Mouse (Mus musculus): Measurements from ENCODE around the gene Dock11. TPM values are rescaled to one million over a fixed set of nuclear protein-coding genes. Genes with fewer than 3 reads are reported as not detected.

Gene Dock11
- polyA plus RNA-seq, 1 experiment: 2.2 TPM

DNA sequence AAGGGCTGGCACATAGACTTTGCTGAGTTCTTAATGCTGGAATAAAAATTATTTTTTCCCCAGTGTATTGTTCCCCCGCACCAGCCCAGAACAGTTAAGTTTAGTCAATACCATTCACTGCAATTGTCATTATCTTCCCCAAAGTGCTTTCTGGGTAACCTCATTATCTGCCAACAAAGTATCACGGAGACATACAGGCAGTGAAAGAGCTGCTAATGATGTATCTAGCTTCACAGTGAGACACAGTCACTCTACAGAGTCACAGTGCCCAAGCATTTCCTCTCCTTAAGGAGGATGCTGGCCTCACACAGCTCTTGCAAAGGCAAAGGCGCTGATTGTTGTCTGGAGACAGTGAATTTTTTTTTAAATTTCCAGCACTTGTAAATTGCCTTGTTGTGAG is 63.3 kb downstream of the Dock11 start:
- no peaks in the 10 kb centered on the region for H3K79me2 ChIP-seq (ENCODE audit: control insufficient read depth, insufficient read depth)
- TF ChIP-seq USF1 (IDR thresholded peaks at IDR 0.05; ENCODE audit: low read depth): no peak
- TF ChIP-seq MYOG (IDR thresholded peaks at IDR 0.05; ENCODE audit: control insufficient read depth, extremely low read depth, insufficient read length): no peak
- no peak for TF ChIP-seq MYOD1 (IDR thresholded peaks at IDR 0.05; ENCODE audit: control insufficient read depth, insufficient read length, low read depth)
- TF ChIP-seq CTCF (IDR thresholded peaks at IDR 0.05; ENCODE audit: control insufficient read depth, insufficient read depth, insufficient read length): no peak
- TF ChIP-seq MAX (IDR thresholded peaks at IDR 0.05): no peak
- TF ChIP-seq FOSL1 (IDR thresholded peaks at IDR 0.05; ENCODE audit: insufficient read depth, low read length, poor library complexity, severe bottlenecking): no peak
- TF ChIP-seq CEBPB (IDR thresholded peaks at IDR 0.05; ENCODE audit: low read depth): no peak
- no peak overlapping the region for H3ac ChIP-seq (ENCODE audit: control insufficient read depth, insufficient read length, low read depth)
- H3K27me3 ChIP-seq (ENCODE audit: control insufficient read depth, insufficient read depth, insufficient read length): no peaks in the 10 kb centered on the region
- H3K79me3 ChIP-seq (ENCODE audit: low read depth): no peaks in the 10 kb centered on the region
- no peaks in the 10 kb centered on the region for H3K36me3 ChIP-seq (ENCODE audit: control insufficient read depth, insufficient read depth)
- H3K4me3 ChIP-seq (ENCODE audit: insufficient read depth, poor library complexity, severe bottlenecking): no peak overlapping the region

DNA sequence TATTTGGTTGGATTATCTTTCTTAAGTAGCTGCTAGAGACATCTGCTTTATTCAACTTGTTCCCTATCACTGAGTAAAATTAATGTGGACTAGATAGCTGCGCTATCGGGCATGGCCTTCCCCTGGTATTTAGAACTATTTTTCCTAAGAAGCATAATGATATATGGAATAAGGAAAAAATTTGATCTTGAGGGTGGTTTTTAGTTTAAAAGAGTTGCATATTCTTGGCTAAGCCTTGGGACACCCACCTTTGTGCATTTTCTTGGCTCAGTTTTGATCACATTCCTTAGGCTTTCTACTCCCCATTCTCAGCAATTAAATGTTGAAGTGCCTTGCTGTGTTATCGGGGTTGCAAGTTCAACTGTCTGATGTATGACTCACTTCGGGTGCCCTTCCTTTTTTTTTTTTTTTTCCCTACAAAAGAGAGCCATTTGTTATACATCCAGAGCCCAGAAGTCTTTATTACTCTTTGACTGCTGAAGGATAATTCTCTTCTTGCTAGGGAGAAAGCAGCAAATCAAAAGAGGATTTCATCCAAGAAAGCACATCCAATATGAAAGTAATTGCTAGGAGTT is 64.0 kb downstream of the Dock11 start:
- Histone ChIP-seq H3K4me3 (ENCODE audit: insufficient read depth, poor library complexity, severe bottlenecking) (no peak overlapping the region), H3ac (ENCODE audit: control insufficient read depth, insufficient read length, low read depth) (no peak overlapping the region), H3K36me3 (ENCODE audit: control insufficient read depth, insufficient read depth) (no peaks in the 10 kb centered on the region), H3K79me2 (ENCODE audit: control insufficient read depth, insufficient read depth) (no peaks in the 10 kb centered on the region), H3K79me3 (ENCODE audit: low read depth) (no peaks in the 10 kb centered on the region), H3K27me3 (ENCODE audit: control insufficient read depth, insufficient read depth, insufficient read length) (no peaks in the 10 kb centered on the region)
- TF ChIP-seq FOSL1 (IDR thresholded peaks at IDR 0.05; ENCODE audit: insufficient read depth, low read length, poor library complexity, severe bottlenecking): no peak
- no peak for TF ChIP-seq USF1 (IDR thresholded peaks at IDR 0.05; ENCODE audit: low read depth)
- no peak for TF ChIP-seq MYOG (IDR thresholded peaks at IDR 0.05; ENCODE audit: control insufficient read depth, extremely low read depth, insufficient read length)
- TF ChIP-seq MAX (IDR thresholded peaks at IDR 0.05): no peak
- no peak for TF ChIP-seq MYOD1 (IDR thresholded peaks at IDR 0.05; ENCODE audit: control insufficient read depth, insufficient read length, low read depth)
- TF ChIP-seq CTCF (IDR thresholded peaks at IDR 0.05; ENCODE audit: control insufficient read depth, insufficient read depth, insufficient read length): no peak
- no peak for TF ChIP-seq CEBPB (IDR thresholded peaks at IDR 0.05; ENCODE audit: low read depth)

DNA sequence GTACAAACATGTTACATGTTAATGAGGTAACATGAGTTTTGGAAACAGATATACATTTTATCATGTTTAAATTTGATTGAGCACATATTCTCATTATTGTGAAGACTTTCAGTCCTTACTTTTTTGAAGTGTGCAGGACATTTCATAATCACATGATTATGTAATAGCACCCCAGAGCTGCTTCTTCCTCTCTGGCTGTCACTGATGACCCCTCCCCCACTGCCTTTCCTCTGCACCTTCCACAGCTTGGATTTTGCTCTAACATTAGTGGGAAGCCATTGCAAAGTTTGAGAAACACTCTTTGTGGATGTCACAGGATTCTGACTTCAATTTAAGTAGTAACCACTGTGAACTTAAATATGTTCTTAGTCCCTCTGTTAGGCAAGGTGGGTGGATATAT is 67.6 kb downstream of the Dock11 start:
- Histone ChIP-seq H3K36me3 (ENCODE audit: control insufficient read depth, insufficient read depth) (no peaks in the 10 kb centered on the region), H3ac (ENCODE audit: control insufficient read depth, insufficient read length, low read depth) (no peak overlapping the region), H3K4me3 (ENCODE audit: insufficient read depth, poor library complexity, severe bottlenecking) (no peak overlapping the region), H3K79me2 (ENCODE audit: control insufficient read depth, insufficient read depth) (no peaks in the 10 kb centered on the region), H3K79me3 (ENCODE audit: low read depth) (no peaks in the 10 kb centered on the region), H3K27me3 (ENCODE audit: control insufficient read depth, insufficient read depth, insufficient read length) (no peaks in the 10 kb centered on the region)
- TF ChIP-seq CEBPB (IDR thresholded peaks at IDR 0.05; ENCODE audit: low read depth) (no peak), MAX (IDR thresholded peaks at IDR 0.05) (no peak), USF1 (IDR thresholded peaks at IDR 0.05; ENCODE audit: low read depth) (no peak), FOSL1 (IDR thresholded peaks at IDR 0.05; ENCODE audit: insufficient read depth, low read length, poor library complexity, severe bottlenecking) (no peak), MYOD1 (IDR thresholded peaks at IDR 0.05; ENCODE audit: control insufficient read depth, insufficient read length, low read depth) (no peak), MYOG (IDR thresholded peaks at IDR 0.05; ENCODE audit: control insufficient read depth, extremely low read depth, insufficient read length) (no peak), CTCF (IDR thresholded peaks at IDR 0.05; ENCODE audit: control insufficient read depth, insufficient read depth, insufficient read length) (no peak)

DNA sequence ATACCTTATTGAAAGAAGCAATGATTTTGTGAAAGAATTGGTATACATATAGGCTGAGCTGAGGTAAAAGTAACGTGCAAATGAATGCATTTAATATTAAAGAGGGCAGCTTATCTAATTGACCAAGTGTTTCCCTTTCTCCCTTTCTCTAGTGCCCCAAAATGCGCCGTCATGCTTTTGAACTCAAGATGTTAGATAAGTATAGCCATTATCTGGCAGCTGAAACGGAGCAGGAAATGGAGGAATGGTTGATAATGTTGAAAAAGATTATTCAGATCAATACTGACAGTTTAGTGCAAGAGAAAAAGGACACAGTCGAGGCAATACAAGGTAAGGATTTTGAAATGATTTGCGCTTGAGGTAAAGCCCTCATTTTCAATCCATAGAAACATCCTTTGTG is 74.5 kb downstream of the Dock11 start:
- Histone ChIP-seq H3K79me3 (ENCODE audit: low read depth) (no peaks in the 10 kb centered on the region), H3K27me3 (ENCODE audit: control insufficient read depth, insufficient read depth, insufficient read length) (no peaks in the 10 kb centered on the region), H3ac (ENCODE audit: control insufficient read depth, insufficient read length, low read depth) (no peak overlapping the region), H3K79me2 (ENCODE audit: control insufficient read depth, insufficient read depth) (no peaks in the 10 kb centered on the region), H3K36me3 (ENCODE audit: control insufficient read depth, insufficient read depth) (no peaks in the 10 kb centered on the region), H3K4me3 (ENCODE audit: insufficient read depth, poor library complexity, severe bottlenecking) (no peak overlapping the region)
- TF ChIP-seq USF1 (IDR thresholded peaks at IDR 0.05; ENCODE audit: low read depth): no peak
- no peak for TF ChIP-seq MAX (IDR thresholded peaks at IDR 0.05)
- TF ChIP-seq CEBPB (IDR thresholded peaks at IDR 0.05; ENCODE audit: low read depth): no peak
- TF ChIP-seq MYOG (IDR thresholded peaks at IDR 0.05; ENCODE audit: control insufficient read depth, extremely low read depth, insufficient read length): no peak
- no peak for TF ChIP-seq CTCF (IDR thresholded peaks at IDR 0.05; ENCODE audit: control insufficient read depth, insufficient read depth, insufficient read length)
- no peak for TF ChIP-seq FOSL1 (IDR thresholded peaks at IDR 0.05; ENCODE audit: insufficient read depth, low read length, poor library complexity, severe bottlenecking)
- TF ChIP-seq MYOD1 (IDR thresholded peaks at IDR 0.05; ENCODE audit: control insufficient read depth, insufficient read length, low read depth): no peak

DNA sequence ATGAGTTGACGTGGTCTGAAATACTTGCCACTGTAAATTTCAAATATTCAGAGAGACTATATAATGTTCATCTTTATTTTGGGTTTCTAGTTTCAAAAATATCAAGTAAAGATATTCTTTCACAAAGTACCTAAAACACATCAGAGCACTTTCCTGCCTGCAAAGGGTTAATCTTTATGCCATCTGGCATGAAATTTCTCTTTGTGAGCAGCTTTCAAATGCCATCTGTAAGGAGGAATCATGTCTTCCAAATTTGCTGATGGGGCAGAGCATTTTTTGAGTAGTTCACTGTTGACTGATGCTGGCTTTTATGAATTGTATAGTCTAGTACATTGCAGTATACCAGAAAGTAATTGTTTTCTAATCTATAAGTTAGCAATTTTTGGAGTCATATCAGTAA is 80.6 kb downstream of the Dock11 start:
- H3K79me3 ChIP-seq (ENCODE audit: low read depth): no peaks in the 10 kb centered on the region
- H3K4me3 ChIP-seq (ENCODE audit: insufficient read depth, poor library complexity, severe bottlenecking): no peak overlapping the region
- TF ChIP-seq MYOD1 (IDR thresholded peaks at IDR 0.05; ENCODE audit: control insufficient read depth, insufficient read length, low read depth): no peak
- TF ChIP-seq MAX (IDR thresholded peaks at IDR 0.05): no peak
- no peak for TF ChIP-seq MYOG (IDR thresholded peaks at IDR 0.05; ENCODE audit: control insufficient read depth, extremely low read depth, insufficient read length)
- no peak for TF ChIP-seq USF1 (IDR thresholded peaks at IDR 0.05; ENCODE audit: low read depth)
- no peak for TF ChIP-seq CTCF (IDR thresholded peaks at IDR 0.05; ENCODE audit: control insufficient read depth, insufficient read depth, insufficient read length)
- TF ChIP-seq FOSL1 (IDR thresholded peaks at IDR 0.05; ENCODE audit: insufficient read depth, low read length, poor library complexity, severe bottlenecking): no peak
- TF ChIP-seq CEBPB (IDR thresholded peaks at IDR 0.05; ENCODE audit: low read depth): no peak
- no peaks in the 10 kb centered on the region for H3K27me3 ChIP-seq (ENCODE audit: control insufficient read depth, insufficient read depth, insufficient read length)
- H3K36me3 ChIP-seq (ENCODE audit: control insufficient read depth, insufficient read depth): no peaks in the 10 kb centered on the region
- no peak overlapping the region for H3ac ChIP-seq (ENCODE audit: control insufficient read depth, insufficient read length, low read depth)
- no peaks in the 10 kb centered on the region for H3K79me2 ChIP-seq (ENCODE audit: control insufficient read depth, insufficient read depth)

Measured in C2C12 (cell line).